Mouse (Mus musculus) layer of hippocampus, postnatal 14 days (tissue): ENCODE results near the gene Rfk. TPM values are rescaled to one million over a fixed set of nuclear protein-coding genes. Genes with fewer than 3 reads are reported as not detected.

ENCODE experiments used
- DNase-seq, 2 experiments: peaks; one replicate each; pipeline ENCODE4 v3.0.0; 2021 to 2022; ENCODE audit warnings: low spot score in 2 of 2, mixed read lengths in 1 of 2
- total RNA-seq, 2 experiments: library from RNA; stranded (reverse); gene quantifications; 2 replicates each; pipeline ENCODE4 v1.2.3; 2021

Rfk gene
- total RNA-seq, 2 experiments from 2014 or later: 58.2 to 61.4 TPM

DNA sequence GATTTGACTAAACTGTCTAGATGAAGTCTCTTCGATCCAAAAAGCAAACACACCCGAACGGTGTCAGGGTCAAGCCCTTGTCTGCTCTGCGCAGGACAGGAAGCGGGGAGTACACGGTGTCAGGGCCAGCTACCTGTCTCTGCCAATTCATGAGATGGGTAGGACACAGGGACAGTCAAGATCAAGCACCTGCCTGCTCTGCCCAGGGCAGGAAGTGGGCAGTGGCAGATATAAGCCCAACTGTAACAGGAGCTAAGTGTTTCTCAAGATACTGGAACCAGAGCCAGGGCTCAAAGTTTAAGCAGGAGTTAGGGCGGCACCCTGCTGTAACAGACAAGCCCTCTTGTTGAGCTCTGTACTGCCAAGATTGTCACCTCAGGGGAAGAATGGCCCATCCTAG lies 49.7 kb downstream of the Rfk start:
- no peak for DNase-seq

Other genes with a start within 250 kb of the Rfk start
- gene Gcnt1, start 21.2 kb upstream of the Rfk start, total RNA-seq: 1 to 10 TPM; 1.8 to 3.7 TPM